Mouse (Mus musculus) hindbrain, embryonic 11.5 days (tissue): Measurements from ENCODE around the gene Cyb5rl. TPM values are rescaled to one million over a fixed set of nuclear protein-coding genes. Genes with fewer than 3 reads are reported as not detected.

ENCODE experiments used
- ATAC-seq: fragments of 200-750 bp; cut with Nextera tagmentation; 2 replicates; pipeline ENCODE4 v1.8.0; 2017; ENCODE audit warnings: mild to moderate bottlenecking, moderate TSS enrichment, moderate library complexity; ENCODE audit not compliant: low FRiP score
- DNase-seq: peaks from one replicate; pipeline ENCODE4 v3.0.0-alpha.2; 2015; ENCODE audit warnings: low spot score
- H3K27ac ChIP-seq: fragments of 300-500 bp; sonication (generic); 2 replicates; pipeline ENCODE4 v1.5.1; 2014; ENCODE audit warnings: mild to moderate bottlenecking, low read depth, low read length
- H3K27me3 ChIP-seq: fragments of 300-500 bp; sonication (generic); 2 replicates; pipeline ENCODE4 v1.6.1; 2014; ENCODE audit warnings: mild to moderate bottlenecking, low read length, moderate library complexity, mixed read lengths; ENCODE audit not compliant: control insufficient read depth, insufficient read depth
- H3K36me3 ChIP-seq: fragments of 300-500 bp; sonication (generic); 2 replicates; pipeline ENCODE4 v1.6.1; 2014; ENCODE audit warnings: mild to moderate bottlenecking, low read length, moderate library complexity, mixed read lengths; ENCODE audit not compliant: control insufficient read depth, insufficient read depth
- H3K4me1 ChIP-seq: fragments of 300-500 bp; sonication (generic); replicated peaks from 2 replicates; pipeline ENCODE4 v1.6.1; 2014; ENCODE audit warnings: low read length, mixed read lengths; ENCODE audit not compliant: control insufficient read depth, insufficient read depth
- H3K4me2 ChIP-seq: fragments of 300-500 bp; sonication (generic); replicated peaks from 2 replicates; pipeline ENCODE4 v1.6.1; 2014; ENCODE audit warnings: mild to moderate bottlenecking, low read depth, low read length
- H3K4me3 ChIP-seq: fragments of 300-500 bp; sonication (generic); 2 replicates; pipeline ENCODE4 v1.5.1; 2014; ENCODE audit warnings: low read depth, low read length
- H3K9ac ChIP-seq: fragments of 300-500 bp; sonication (generic); 2 replicates; pipeline ENCODE4 v1.6.1; 2014; ENCODE audit warnings: low read depth, low read length
- H3K9me3 ChIP-seq: fragments of 300-500 bp; sonication (generic); 2 replicates; pipeline ENCODE4 v1.6.1; 2016; ENCODE audit warnings: low read length; ENCODE audit not compliant: control insufficient read depth
- WGBS: fragments of 180-500 bp; shearing (Covaris S2); extraction: QIAGEN DNeasy Blood & Tissue Kit; methylation state at CpG from one replicate; pipeline ENCODE4 v1.1.7; 2014; 5-methylcytosine and 5-hydroxymethylcytosine counted together
- polyA plus RNA-seq: library from polyadenylated mRNA; unstranded; fragments of >200 nt; fragmentation: Nextera tagmentation; extraction: Ambion mirVana; gene quantifications from 2 replicates; pipeline ENCODE4 v1.2.1, GENCODE M21; 2014

Cyb5rl gene
- polyA plus RNA-seq, 1 experiment from 2014 or later: 2.3 TPM

- DNase-seq: no peak
- no peaks in the 10 kb centered on the region for H3K36me3 ChIP-seq
- no peak overlapping the region for H3K4me2 ChIP-seq
- no peaks in the 10 kb centered on the region for H3K27me3 ChIP-seq
- peaks cover 11% of the 10 kb centered on the region for H3K4me1 ChIP-seq
- H3K9me3 ChIP-seq: no peaks in the 10 kb centered on the region
- no peak for ATAC-seq
- no peak overlapping the region for H3K27ac ChIP-seq
- no peak overlapping the region for H3K4me3 ChIP-seq
- no peak overlapping the region for H3K9ac ChIP-seq
- WGBS: 76% methylated on average over 5 of the region's 5 CpGs
Measured at GRCm38 (mm10) chr4:107135663-107136062, 68.9 kb downstream of the Cyb5rl start.

GRCm38 (mm10) chr4:107136531-107136930 lies 69.7 kb downstream of the Cyb5rl start:
- peaks cover 11% of the 10 kb centered on the region for H3K4me1 ChIP-seq
- H3K36me3 ChIP-seq: no peaks in the 10 kb centered on the region
- H3K27me3 ChIP-seq: no peaks in the 10 kb centered on the region
- 60% methylated on average over 3 of the region's 3 CpGs for WGBS
- no peak overlapping the region for H3K4me3 ChIP-seq
- ATAC-seq (no peak), DNase-seq (no peak)
- H3K27ac ChIP-seq: no peak overlapping the region
- H3K4me2 ChIP-seq: no peak overlapping the region
- H3K9ac ChIP-seq: no peak overlapping the region
- H3K9me3 ChIP-seq: no peaks in the 10 kb centered on the region

Other genes starting within 250 kb of the Cyb5rl start
- 141 and 159 TPM in 2 replicates for gene Ssbp3, start 156.3 kb upstream of the Cyb5rl start, polyA plus RNA-seq
- 107 and 113 TPM in 2 replicates for gene Mrpl37, start 120 bp upstream of the Cyb5rl start, polyA plus RNA-seq
- gene Cdcp2, start 29.9 kb downstream of the Cyb5rl start, polyA plus RNA-seq: 0.13 and 0.20 TPM in 2 replicates
- gene Tmem59, start 111.4 kb downstream of the Cyb5rl start, polyA plus RNA-seq: 387 and 390 TPM in 2 replicates
- gene Tceanc2, start 112.1 kb downstream of the Cyb5rl start, polyA plus RNA-seq: 21.1 and 26.4 TPM in 2 replicates
- not detected in 2 replicates for gene Ldlrad1, start 142.2 kb downstream of the Cyb5rl start, polyA plus RNA-seq
- gene Lrrc42, start 186.5 kb downstream of the Cyb5rl start, polyA plus RNA-seq: 79.1 and 83.0 TPM in 2 replicates
- gene Hspb11, start 186.6 kb downstream of the Cyb5rl start, polyA plus RNA-seq: 32.0 and 39.3 TPM in 2 replicates
- not detected in 2 replicates for gene Dio1, start 240.2 kb downstream of the Cyb5rl start, polyA plus RNA-seq
- 46.7 and 47.8 TPM in 2 replicates for gene Yipf1, start 247.4 kb downstream of the Cyb5rl start, polyA plus RNA-seq